Mouse (Mus musculus) embryonic fibroblast, embryonic 13.5 days (primary cell): ENCODE data around the gene Tusc2.

Source experiments
- CTCF ChIP-seq: IDR thresholded peaks from 2 replicates; pipeline ENCODE4 v1.5.1; 2011; ENCODE audit warnings: mild to moderate bottlenecking, control low read depth, low read length, moderate library complexity, borderline replicate concordance; ENCODE audit not compliant: insufficient read depth
- POLR2A ChIP-seq: IDR thresholded peaks from 2 replicates; pipeline ENCODE4 v1.6.1; 2011; ENCODE audit warnings: low read depth, mild to moderate bottlenecking, control low read depth, low read length, moderate library complexity

GRCm38 (mm10) chr9:107543299-107543698, 19.8 kb upstream of the Tusc2 start:
- TF ChIP-seq CTCF (no peak), POLR2A (no peak)
